Comparison of ENCODE assay signal across 8 mouse cellular contexts in genomic region chr5:124540383-124540786, GRCm38 (mm10). TPM values are rescaled to one million over a fixed set of nuclear protein-coding genes. Genes with fewer than 3 reads are reported as not detected.
DNase-seq lines count a peak whose midpoint lies in the region; ATAC-seq and TF ChIP-seq lines count a peak whose summit lies in the region.

Gene Tmed2, plus strand, starts transcription at chr5:124540695.

- DNase-seq in G1E (ENCODE audit: low spot score) = peak; percentile 99
- peak; percentile 94 to 98 for DNase-seq in cerebellum, adult 18-20 months
- peak; percentile 95 to 96 for DNase-seq in heart, postnatal 36 days
- DNase-seq in layer of hippocampus, adult 2 months (ENCODE audit: low spot score in 2 of 2) = peak; percentile 95 to 97
- peak; percentile 98 for DNase-seq in lung, embryonic 14.5 days
- peak; percentile 93 for DNase-seq in thymus, adult 2 months

- H3K9ac ChIP-seq in forebrain, embryonic 16.5 days (replicated peaks; ENCODE audit: low read depth, low read length) = peak within 1 kb of the TSS; percentile 78
- peak within 1 kb of the TSS; percentile 93 for H3K9ac ChIP-seq in lung, embryonic 14.5 days

- H3K36me3 ChIP-seq in G1E (replicated peaks) = peaks cover 35% of the 10 kb centered on the region
- peaks cover 12% of the 10 kb centered on the region; the same call in 1 of the 2 replicates for H3K36me3 ChIP-seq in forebrain, embryonic 16.5 days (ENCODE audit: control insufficient read depth, insufficient read depth)
- peaks cover 32% of the 10 kb centered on the region for H3K36me3 ChIP-seq in lung, embryonic 14.5 days (ENCODE audit: insufficient read depth)
- H3K36me3 ChIP-seq in thymus, adult 2 months (ENCODE audit: control insufficient read depth, insufficient read depth, low read length) = peaks cover 20% of the 10 kb centered on the region

- no peak; the same call in 1 of the 2 replicates for TF ChIP-seq POLR2A in olfactory bulb, adult 2 months (IDR thresholded peaks at IDR 0.05; ENCODE audit: insufficient read depth, low read depth, low read length)
- TF ChIP-seq POLR2A in thymus, adult 2 months (IDR thresholded peaks at IDR 0.05; ENCODE audit: control insufficient read depth, extremely low read depth, insufficient read depth, low read length, poor library complexity) = 0 out of 2 replicates have a peak, but pooled peaks have one; percentile 10

- no peaks in the 10 kb centered on the region for H3K9me3 ChIP-seq in G1E (replicated peaks)
- no peaks in the 10 kb centered on the region for H3K9me3 ChIP-seq in forebrain, embryonic 16.5 days (ENCODE audit: control insufficient read depth, low read length)
- no peaks in the 10 kb centered on the region for H3K9me3 ChIP-seq in lung, embryonic 14.5 days (ENCODE audit: low read depth, low read length)

- ATAC-seq in G1E (ENCODE audit: extremely low read depth, insufficient number of reproducible peaks, low FRiP score, poor library complexity, severe bottlenecking) = peak; percentile 73
- peak; percentile 96 for ATAC-seq in forebrain, embryonic 16.5 days
- peak; percentile 96 for ATAC-seq in lung, embryonic 14.5 days (ENCODE audit: insufficient read depth)

- peaks cover 5% of the 10 kb centered on the region; the same call in 1 of the 2 replicates for H3K27me3 ChIP-seq in G1E (ENCODE audit: insufficient read depth, low read length)
- no peaks in the 10 kb centered on the region; the same call in 1 of the 2 replicates for H3K27me3 ChIP-seq in forebrain, embryonic 16.5 days (replicated peaks; ENCODE audit: control insufficient read depth, insufficient read depth, low read length)
- no peaks in the 10 kb centered on the region for H3K27me3 ChIP-seq in lung, embryonic 14.5 days (ENCODE audit: insufficient read depth, low read length)
- no peaks in the 10 kb centered on the region for H3K27me3 ChIP-seq in thymus, adult 2 months (ENCODE audit: control insufficient read depth, insufficient read depth, low read length)

- WGBS in forebrain, embryonic 16.5 days = under 1% methylated on average over 32 of the region's 35 CpGs
- WGBS in lung, embryonic 14.5 days = under 1% methylated on average over 35 of the region's 35 CpGs
- under 1% methylated on average over 35 of the region's 35 CpGs for WGBS in olfactory bulb, adult 2 months
- under 1% methylated on average over 35 of the region's 35 CpGs for WGBS in thymus, adult 2 months

- TF ChIP-seq CTCF in G1E (IDR thresholded peaks at IDR 0.05; ENCODE audit: low read depth, low read length) = no peak
- peak; percentile 65 for TF ChIP-seq CTCF in layer of hippocampus, adult 2 months (conservative IDR thresholded peaks at IDR 0.05)
- peak; percentile 57 for TF ChIP-seq CTCF in lung, embryonic 14.5 days (IDR thresholded peaks at IDR 0.05; ENCODE audit: low read depth)
- TF ChIP-seq CTCF in olfactory bulb, adult 2 months (IDR thresholded peaks at IDR 0.05; ENCODE audit: insufficient read depth, low read depth, low read length) = no peak
- TF ChIP-seq CTCF in thymus, adult 2 months (IDR thresholded peaks at IDR 0.05; ENCODE audit: borderline replicate concordance, control insufficient read depth, extremely low read depth, insufficient read depth, low read length, poor library complexity) = 0 out of 2 replicates have a peak, but pooled peaks have one; percentile 20

- intact Hi-C loops in heart, postnatal 36 days (cut with DNase I) = no loop called here

- H3K4me2 ChIP-seq in forebrain, embryonic 16.5 days (ENCODE audit: low read length) = peak within 1 kb of the TSS; percentile 92
- peak within 1 kb of the TSS; percentile 69 for H3K4me2 ChIP-seq in lung, embryonic 14.5 days

- peak within 1 kb of the TSS; percentile 90 for H3K4me3 ChIP-seq in G1E (ENCODE audit: low read depth, low read length)
- peak within 1 kb of the TSS; percentile 92 for H3K4me3 ChIP-seq in forebrain, embryonic 16.5 days (replicated peaks; ENCODE audit: low read length)
- H3K4me3 ChIP-seq in layer of hippocampus, adult 2 months = peak within 1 kb of the TSS; percentile 85
- H3K4me3 ChIP-seq in lung, embryonic 14.5 days (ENCODE audit: low read depth, low read length) = peak within 1 kb of the TSS; percentile 90
- peak within 1 kb of the TSS; percentile 77 for H3K4me3 ChIP-seq in olfactory bulb, adult 2 months (ENCODE audit: insufficient read depth, low read depth, low read length)
- peak within 1 kb of the TSS; percentile 97 for H3K4me3 ChIP-seq in thymus, adult 2 months (ENCODE audit: control insufficient read depth, insufficient read depth, low read length)

- peak within 1 kb of the TSS; percentile 77 for H3K27ac ChIP-seq in forebrain, embryonic 16.5 days (ENCODE audit: low read length)
- H3K27ac ChIP-seq in layer of hippocampus, adult 2 months = peak within 1 kb of the TSS; percentile 84
- peak within 1 kb of the TSS; percentile 86 for H3K27ac ChIP-seq in lung, embryonic 14.5 days (ENCODE audit: low read depth)
- no peak within 1 kb of the TSS; the same call in 1 of the 2 replicates for H3K27ac ChIP-seq in olfactory bulb, adult 2 months (ENCODE audit: insufficient read depth, low read depth, low read length)
- peak within 1 kb of the TSS; percentile 45 for H3K27ac ChIP-seq in thymus, adult 2 months (ENCODE audit: control insufficient read depth, insufficient read depth, low read length)

- H3K4me1 ChIP-seq in G1E (ENCODE audit: insufficient read depth, low read depth, low read length) = peaks cover 48% of the 10 kb centered on the region
- peaks cover 14% of the 10 kb centered on the region for H3K4me1 ChIP-seq in forebrain, embryonic 16.5 days (replicated peaks; ENCODE audit: control insufficient read depth, insufficient read depth, low read length)
- H3K4me1 ChIP-seq in lung, embryonic 14.5 days (ENCODE audit: insufficient read depth) = peaks cover 3% of the 10 kb centered on the region
- H3K4me1 ChIP-seq in olfactory bulb, adult 2 months (ENCODE audit: control insufficient read depth, insufficient read depth, low read length) = peaks cover 13% of the 10 kb centered on the region
- peaks cover 12% of the 10 kb centered on the region for H3K4me1 ChIP-seq in thymus, adult 2 months (replicated peaks; ENCODE audit: control insufficient read depth, insufficient read depth, low read length)

RNA-seq across cellular contexts. Expression of gene Tmed2, which starts in this region (rescaled TPM):
- total RNA-seq in G1E (2014; fragmentation: Nextera tagmentation) (548 and 656 TPM in 2 replicates), G1E (2017) (369 and 478 TPM in 2 replicates)
- polyA plus RNA-seq in G1E (2012) = 114 and 167 TPM in 2 replicates
- 397 and 404 TPM in 2 replicates for polyA plus RNA-seq in forebrain, embryonic 16.5 days (2015; fragmentation: Nextera tagmentation; extraction: Ambion mirVana)
- total RNA-seq in heart, postnatal 36 days (2021) = 100 to 1,000 TPM; 174 to 177 TPM
- 10 to 100 TPM; 97.4 to 99.3 TPM for total RNA-seq in layer of hippocampus, adult 2 months (2021)
- polyA plus RNA-seq in lung, embryonic 14.5 days (2014; fragmentation: Nextera tagmentation; extraction: Ambion mirVana) = 588 and 646 TPM in 2 replicates
- polyA plus RNA-seq in olfactory bulb, adult 2 months (2012; ENCODE audit: insufficient read depth, insufficient read length, low replicate concordance, missing spikeins) = not detected in 2 replicates
- polyA plus RNA-seq in thymus, adult 2 months (2012; rRNA removed) = 134 and 198 TPM in 2 replicates

Comparison
In these comparisons a context has a peak if more than half of its experiments do, and no peak if none do; other contexts are left out.
1. CTCF ChIP-seq: peak in layer of hippocampus, adult 2 months (single experiment), lung, embryonic 14.5 days (single experiment) and thymus, adult 2 months (single experiment); none in G1E (single experiment) and olfactory bulb, adult 2 months (single experiment).
2. Peak in every context shown above with its lines, with median percentiles within 50 percentile points of each other: ATAC-seq, DNase-seq and H3K4me3 ChIP-seq.